Mouse (Mus musculus) heart, postnatal 0 days (tissue): ENCODE data around the gene Drosha.

Experiments
- CTCF ChIP-seq: IDR thresholded peaks from 2 replicates; pipeline ENCODE4 v1.5.1; 2016; ENCODE audit warnings: antibody characterized with exemption, control low read depth, low read depth
- EP300 ChIP-seq: IDR thresholded peaks from 2 replicates; pipeline ENCODE4 v1.6.1; 2016; ENCODE audit warnings: antibody characterized with exemption, low read depth

GRCm38 (mm10) chr15:12853471-12853870 lies 28.9 kb downstream of the Drosha start:
- TF ChIP-seq CTCF (no peak), EP300 (no peak)
